Mouse (Mus musculus): ENCODE data around the gene Olfr1247. TPM values are rescaled to one million over a fixed set of nuclear protein-coding genes. Genes with fewer than 3 reads are reported as not detected.
"Not testable (repeated sequence)": the region's sequence is repeated elsewhere in the genome, so short reads cannot be mapped to it uniquely, and the experiment has no call there.

Olfr1247 gene
- polyA plus RNA-seq, 1 experiment: not detected

GRCm38 (mm10) chr2:89578347-89578746, 35.6 kb downstream of the Olfr1247 start, which contains the start of gene Olfr1245:
TSS of gene Olfr1245 (minus strand) at chr2:89578447.
- no peak for TF ChIP-seq TCF12 (IDR thresholded peaks at IDR 0.05; ENCODE audit: insufficient read depth, poor library complexity, severe bottlenecking)
- TF ChIP-seq POLR2AphosphoS2 (IDR thresholded peaks at IDR 0.05; ENCODE audit: insufficient read length, low read depth): no peak
- TF ChIP-seq POLR2A (IDR thresholded peaks at IDR 0.05; ENCODE audit: insufficient read length, low read depth): no peak
- TF ChIP-seq TCF3 (IDR thresholded peaks at IDR 0.05; ENCODE audit: insufficient read length, low read depth): no peak
- no peak for TF ChIP-seq MYOG (IDR thresholded peaks at IDR 0.05; ENCODE audit: control insufficient read depth in 1 of 3, insufficient read depth in 1 of 3, insufficient read length in 2 of 3, low read depth in 2 of 3)
- no peak for TF ChIP-seq SRF (IDR thresholded peaks at IDR 0.05; ENCODE audit: control insufficient read depth, insufficient read length, low read depth)
- TF ChIP-seq REST (IDR thresholded peaks at IDR 0.05; ENCODE audit: insufficient read depth, insufficient read length): no peak
- TF ChIP-seq E2F4 (IDR thresholded peaks at IDR 0.05; ENCODE audit: insufficient read depth): no peak
- TF ChIP-seq MAX (IDR thresholded peaks at IDR 0.05; ENCODE audit: low read depth): no peak
- no peak for TF ChIP-seq MYOD1 (IDR thresholded peaks at IDR 0.05; ENCODE audit: control insufficient read depth in 1 of 3, insufficient read length in 2 of 3, low read depth in 2 of 3)
- no peak for TF ChIP-seq CEBPB (IDR thresholded peaks at IDR 0.05; ENCODE audit: insufficient read depth, poor library complexity, severe bottlenecking)
- no peak for TF ChIP-seq USF1 (IDR thresholded peaks at IDR 0.05; ENCODE audit: low read depth)
- no peaks in the 10 kb centered on the region for H3K36me3 ChIP-seq (ENCODE audit: control insufficient read depth, insufficient read depth)

GRCm38 (mm10) chr2:89562706-89563105, 51.2 kb downstream of the Olfr1247 start:
- not testable (repeated sequence) for H3K4me3 ChIP-seq; H3K79me2 ChIP-seq (ENCODE audit: control insufficient read depth, insufficient read depth); H3K4me2 ChIP-seq (ENCODE audit: low read depth); H3K36me3 ChIP-seq (ENCODE audit: control insufficient read depth, insufficient read depth); H3K27me3 ChIP-seq (ENCODE audit: control insufficient read depth, insufficient read depth, insufficient read length); H3ac ChIP-seq (ENCODE audit: control insufficient read depth, insufficient read length)

More at GRCm38 (mm10) chr2:89578347-89578746, 35.6 kb downstream of the Olfr1247 start, which contains the start of gene Olfr1245:
- no peak within 1 kb of the TSS for H3K4me3 ChIP-seq
- no peaks in the 10 kb centered on the region for H3K27me3 ChIP-seq (ENCODE audit: control insufficient read depth, insufficient read depth, insufficient read length)
- no peak within 1 kb of the TSS for H3K4me2 ChIP-seq (ENCODE audit: low read depth)
- no peak within 1 kb of the TSS for H3ac ChIP-seq (ENCODE audit: control insufficient read depth, insufficient read length)
- no peaks in the 10 kb centered on the region for H3K79me2 ChIP-seq (ENCODE audit: control insufficient read depth, insufficient read depth)

Other genes starting within 250 kb of the Olfr1247 start
- not detected for gene Olfr1234, start 249.3 kb downstream of the Olfr1247 start, polyA plus RNA-seq (2012; fragmentation: generic; extraction: Trizol)
- not detected for gene Olfr1238, start 204.5 kb downstream of the Olfr1247 start, polyA plus RNA-seq (2012; fragmentation: generic; extraction: Trizol)
- not detected for gene Olfr1239, start 193.7 kb downstream of the Olfr1247 start, polyA plus RNA-seq (2012; fragmentation: generic; extraction: Trizol)
- gene Olfr1240, start 171.1 kb downstream of the Olfr1247 start, polyA plus RNA-seq (2012; fragmentation: generic; extraction: Trizol): not detected
- not detected for gene Olfr1241, start 127.0 kb downstream of the Olfr1247 start, polyA plus RNA-seq (2012; fragmentation: generic; extraction: Trizol)
- not detected for gene Olfr1242, start 115.8 kb downstream of the Olfr1247 start, polyA plus RNA-seq (2012; fragmentation: generic; extraction: Trizol)
- not detected for gene Olfr1243, start 82.6 kb downstream of the Olfr1247 start, polyA plus RNA-seq (2012; fragmentation: generic; extraction: Trizol)
- not detected for gene Olfr1245, start 35.7 kb downstream of the Olfr1247 start, polyA plus RNA-seq (2012; fragmentation: generic; extraction: Trizol)
- gene Olfr1246, start 21.0 kb downstream of the Olfr1247 start, polyA plus RNA-seq (2012; fragmentation: generic; extraction: Trizol): not detected
- not detected for gene Olfr1248, start 4.1 kb upstream of the Olfr1247 start, polyA plus RNA-seq (2012; fragmentation: generic; extraction: Trizol)
- not detected for gene Olfr1249, start 20.9 kb upstream of the Olfr1247 start, polyA plus RNA-seq (2012; fragmentation: generic; extraction: Trizol)
- gene Olfr1250, start 47.3 kb upstream of the Olfr1247 start, polyA plus RNA-seq (2012; fragmentation: generic; extraction: Trizol): 0.04 TPM
- gene Olfr1251, start 57.8 kb upstream of the Olfr1247 start, polyA plus RNA-seq (2012; fragmentation: generic; extraction: Trizol): 0.20 TPM
- not detected for gene Olfr1252, start 110.9 kb upstream of the Olfr1247 start, polyA plus RNA-seq (2012; fragmentation: generic; extraction: Trizol)
- gene Olfr1253, start 143.0 kb upstream of the Olfr1247 start, polyA plus RNA-seq (2012; fragmentation: generic; extraction: Trizol): not detected
- not detected for gene Olfr1254, start 179.5 kb upstream of the Olfr1247 start, polyA plus RNA-seq (2012; fragmentation: generic; extraction: Trizol)
- not detected for gene Olfr1255, start 197.9 kb upstream of the Olfr1247 start, polyA plus RNA-seq (2012; fragmentation: generic; extraction: Trizol)
- not detected for gene Olfr1256, start 227.4 kb upstream of the Olfr1247 start, polyA plus RNA-seq (2012; fragmentation: generic; extraction: Trizol)
- not detected for gene Olfr48, start 234.1 kb upstream of the Olfr1247 start, polyA plus RNA-seq (2012; fragmentation: generic; extraction: Trizol)

Data from myocyte (in vitro differentiated cells).